Mouse (Mus musculus) midbrain, embryonic 15.5 days (tissue): ENCODE results near the gene Tax1bp1. TPM values are rescaled to one million over a fixed set of nuclear protein-coding genes. Genes with fewer than 3 reads are reported as not detected.
"Not testable (repeated sequence)": the region's sequence is repeated elsewhere in the genome, so short reads cannot be mapped to it uniquely, and the experiment has no call there.

Experiments used
- ATAC-seq: fragments of 200-750 bp; cut with Nextera tagmentation; replicated peaks from 2 replicates; pipeline ENCODE4 v1.8.0; 2017; ENCODE audit warnings: moderate TSS enrichment
- H3K27ac ChIP-seq: fragments of 300-500 bp; sonication (generic); 2 replicates; pipeline ENCODE4 v1.5.1; 2015; ENCODE audit warnings: mild to moderate bottlenecking, inconsistent platforms
- H3K27me3 ChIP-seq: fragments of 300-500 bp; sonication (generic); replicated peaks from 2 replicates; pipeline ENCODE4 v1.6.1; 2015; ENCODE audit warnings: inconsistent platforms
- H3K36me3 ChIP-seq: fragments of 300-500 bp; sonication (generic); replicated peaks from 2 replicates; pipeline ENCODE4 v1.6.1; 2015; ENCODE audit warnings: inconsistent platforms
- H3K4me1 ChIP-seq: fragments of 300-500 bp; sonication (generic); 2 replicates; pipeline ENCODE4 v1.6.1; 2015; ENCODE audit warnings: inconsistent platforms
- H3K4me2 ChIP-seq: fragments of 300-500 bp; sonication (generic); 2 replicates; pipeline ENCODE4 v1.6.1; 2015; ENCODE audit warnings: inconsistent platforms, mild to moderate bottlenecking, moderate library complexity
- H3K4me3 ChIP-seq: fragments of 300-500 bp; sonication (generic); 2 replicates; pipeline ENCODE4 v1.5.1; 2015; ENCODE audit warnings: mild to moderate bottlenecking, inconsistent platforms
- H3K9ac ChIP-seq: fragments of 300-500 bp; sonication (generic); 2 replicates; pipeline ENCODE4 v1.6.1; 2015; ENCODE audit warnings: mild to moderate bottlenecking, inconsistent platforms
- H3K9me3 ChIP-seq: fragments of 300-500 bp; sonication (generic); 2 replicates; pipeline ENCODE4 v1.6.1; 2016; ENCODE audit warnings: inconsistent platforms
- WGBS: fragments of 180-500 bp; shearing (Covaris S2); methylation state at CpG from one replicate; pipeline ENCODE4 v1.1.7; 2015; ENCODE audit warnings: mixed read lengths; 5-methylcytosine and 5-hydroxymethylcytosine counted together
- polyA plus RNA-seq: library from polyadenylated mRNA; unstranded; fragments of >200 nt; fragmentation: Nextera tagmentation; extraction: Ambion mirVana; gene quantifications from 2 replicates; pipeline ENCODE4 v1.2.1, GENCODE M21; 2015

The Tax1bp1 gene
- polyA plus RNA-seq: 144 and 150 TPM in 2 replicates

GRCm38 (mm10) chr6:52713104-52713896 is at the start of gene Tax1bp1:
Gene Tax1bp1, plus strand, starts transcription at chr6:52713729.
- WGBS: 3% methylated on average over 38 of the region's 38 CpGs
- Histone ChIP-seq H3K27ac (peak within 1 kb of the TSS; percentile 94), H3K36me3 (no peaks in the 10 kb centered on the region), H3K4me3 (peak within 1 kb of the TSS; percentile 91), H3K4me2 (peak within 1 kb of the TSS; percentile 68), H3K9me3 (no peaks in the 10 kb centered on the region), H3K27me3 (no peaks in the 10 kb centered on the region), H3K9ac (peak within 1 kb of the TSS; percentile 91), H3K4me1 (peaks cover 11% of the 10 kb centered on the region)
- ATAC-seq: peak; percentile 99

DNA sequence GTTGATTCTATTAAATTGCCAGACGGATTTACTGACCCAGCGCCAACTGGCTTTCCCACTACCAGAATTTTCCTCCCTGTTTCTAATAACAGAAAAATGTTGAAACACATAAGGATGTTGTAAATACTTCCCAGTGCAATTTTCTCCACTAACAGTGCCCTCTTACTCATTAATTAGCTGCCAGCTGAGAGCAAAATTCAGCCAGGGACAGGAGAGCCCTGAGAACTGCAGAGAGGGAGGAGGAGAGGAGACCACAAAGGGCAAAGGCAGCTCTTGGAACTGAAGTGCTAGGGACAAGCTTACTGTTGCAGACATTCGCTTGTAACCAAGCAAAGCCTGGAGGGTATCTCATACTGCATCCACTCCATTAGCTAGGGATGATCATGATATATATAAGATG is 45.9 kb upstream of the Tax1bp1 start:
- Histone ChIP-seq H3K27me3 (no peaks in the 10 kb centered on the region), H3K9me3 (no peaks in the 10 kb centered on the region), H3K4me3 (no peak overlapping the region), H3K4me2 (no peak overlapping the region), H3K4me1 (no peaks in the 10 kb centered on the region), H3K36me3 (no peaks in the 10 kb centered on the region), H3K27ac (no peak overlapping the region), H3K9ac (no peak overlapping the region)
- no peak for ATAC-seq
- 73% methylated on average over 3 of the region's 3 CpGs for WGBS

DNA sequence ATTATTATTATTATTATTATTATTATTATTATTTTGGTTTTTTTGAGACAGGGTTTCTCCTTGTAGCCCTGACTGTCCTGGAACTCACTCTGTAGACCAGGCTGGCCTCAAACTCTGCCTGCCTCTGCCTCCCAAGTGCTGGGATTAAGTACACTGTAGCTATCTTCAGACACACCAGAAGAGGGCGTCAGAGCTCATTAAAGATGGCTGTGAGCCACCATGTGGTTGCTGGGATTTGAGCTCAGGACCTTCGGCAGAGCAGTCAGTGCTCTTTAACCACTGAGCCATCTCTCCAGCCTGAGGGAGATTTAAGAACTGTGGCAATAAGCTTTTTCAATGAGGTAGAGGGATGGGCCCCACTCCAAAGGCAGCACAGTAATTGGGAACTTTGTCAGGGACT is 43.7 kb upstream of the Tax1bp1 start:
- not testable (repeated sequence) for H3K9ac ChIP-seq, H3K9me3 ChIP-seq, H3K27ac ChIP-seq, H3K27me3 ChIP-seq, H3K4me3 ChIP-seq, H3K36me3 ChIP-seq, H3K4me2 ChIP-seq, ATAC-seq, H3K4me1 ChIP-seq
- 37% methylated on average over 2 of the region's 2 CpGs for WGBS

DNA sequence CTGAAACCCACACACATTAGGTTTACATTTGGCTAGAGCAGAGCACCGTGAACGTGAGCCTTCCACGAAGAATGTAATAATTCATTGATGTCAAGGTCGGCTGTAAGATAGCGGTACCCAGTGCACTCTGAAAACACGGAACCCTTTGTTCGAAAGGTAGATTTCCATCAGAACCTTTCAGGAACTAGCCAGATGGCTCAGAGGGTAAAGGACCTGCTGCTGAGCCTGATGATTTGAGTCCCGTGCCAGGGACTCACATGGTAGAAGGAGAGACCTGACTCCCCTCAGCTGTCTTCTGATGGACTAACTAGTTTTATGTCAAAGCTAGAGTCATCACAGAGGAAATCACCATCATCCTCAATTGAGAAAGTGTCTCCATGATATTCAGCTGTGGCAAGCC is 41.7 kb upstream of the Tax1bp1 start:
- no peak overlapping the region for H3K4me2 ChIP-seq
- no peaks in the 10 kb centered on the region for H3K27me3 ChIP-seq
- no peak overlapping the region for H3K4me3 ChIP-seq
- no peaks in the 10 kb centered on the region for H3K36me3 ChIP-seq
- H3K9me3 ChIP-seq: no peaks in the 10 kb centered on the region
- 86% methylated on average over 8 of the region's 8 CpGs for WGBS
- no peaks in the 10 kb centered on the region for H3K4me1 ChIP-seq
- no peak overlapping the region for H3K27ac ChIP-seq
- H3K9ac ChIP-seq: no peak overlapping the region
- no peak for ATAC-seq

DNA sequence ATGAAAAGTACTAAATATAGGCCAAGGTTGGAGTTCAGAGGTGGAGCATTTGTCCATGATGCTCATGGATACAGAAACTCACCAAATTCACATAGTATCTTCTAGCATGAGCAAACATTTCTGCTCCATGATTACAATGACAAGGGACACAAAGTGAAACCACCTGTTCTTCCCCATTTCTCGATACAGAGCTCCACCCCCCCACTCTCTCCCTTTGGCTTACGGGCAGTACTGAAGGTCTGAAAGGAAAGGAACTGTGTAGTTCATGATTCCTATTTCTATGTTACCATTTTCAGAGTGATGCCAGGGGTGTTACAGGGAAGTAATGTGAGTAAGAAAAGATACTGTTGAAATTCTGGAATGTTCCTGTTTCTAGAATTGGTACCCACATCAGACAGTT is 41.0 kb upstream of the Tax1bp1 start:
- H3K9me3 ChIP-seq: no peaks in the 10 kb centered on the region
- H3K27ac ChIP-seq: no peak overlapping the region
- H3K4me3 ChIP-seq: no peak overlapping the region
- H3K27me3 ChIP-seq: no peaks in the 10 kb centered on the region
- H3K9ac ChIP-seq: no peak overlapping the region
- ATAC-seq: no peak
- 82% methylated on average over 2 of the region's 2 CpGs for WGBS
- no peak overlapping the region for H3K4me2 ChIP-seq
- H3K36me3 ChIP-seq: no peaks in the 10 kb centered on the region
- no peaks in the 10 kb centered on the region for H3K4me1 ChIP-seq

DNA sequence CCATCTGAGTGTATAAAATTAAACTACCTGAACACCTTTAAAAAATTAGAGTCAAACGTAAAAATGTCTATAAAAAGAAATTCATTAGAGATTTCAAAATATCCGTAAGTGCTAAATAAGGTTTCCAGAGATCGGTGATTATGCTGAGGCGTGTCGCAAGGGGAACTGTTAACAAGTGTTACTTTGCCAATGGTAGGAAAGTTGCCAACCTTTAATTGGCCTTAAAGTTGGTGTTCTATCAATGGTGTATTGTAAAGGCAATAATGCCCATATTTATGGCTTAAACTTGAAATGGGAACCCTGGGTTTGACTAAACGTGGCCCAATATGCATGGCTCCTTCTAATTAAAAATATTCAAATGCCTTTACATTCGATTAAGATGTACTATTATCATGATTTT is 39.8 kb upstream of the Tax1bp1 start:
- Histone ChIP-seq H3K27me3 (no peaks in the 10 kb centered on the region), H3K4me3 (no peak overlapping the region), H3K9me3 (no peaks in the 10 kb centered on the region), H3K36me3 (no peaks in the 10 kb centered on the region), H3K4me1 (no peaks in the 10 kb centered on the region), H3K4me2 (no peak overlapping the region), H3K27ac (no peak overlapping the region), H3K9ac (no peak overlapping the region)
- 86% methylated on average over 7 of the region's 7 CpGs for WGBS
- ATAC-seq: no peak

DNA sequence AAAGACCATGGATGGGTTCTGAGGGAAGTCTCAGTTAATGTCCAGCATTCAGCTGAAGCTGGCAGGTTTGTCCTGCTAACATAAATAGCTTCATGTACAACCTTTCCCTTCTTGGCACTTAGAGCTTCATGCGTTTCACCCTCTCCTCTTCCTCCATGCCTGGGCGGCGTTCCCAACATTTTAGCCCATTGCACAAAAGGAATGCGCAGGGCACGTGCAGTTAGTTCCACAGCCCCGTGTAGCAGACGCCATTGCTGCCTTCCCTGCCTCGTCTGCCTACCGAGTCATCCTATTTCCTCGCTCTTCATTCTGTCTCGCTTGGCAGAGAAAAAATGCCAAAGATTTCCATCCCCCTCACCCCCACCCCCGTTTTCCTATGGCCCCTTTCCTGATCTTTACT is 39.0 kb upstream of the Tax1bp1 start:
- Histone ChIP-seq H3K4me2 (no peak overlapping the region), H3K36me3 (no peaks in the 10 kb centered on the region), H3K4me3 (no peak overlapping the region), H3K27ac (no peak overlapping the region), H3K9me3 (no peaks in the 10 kb centered on the region), H3K27me3 (no peaks in the 10 kb centered on the region), H3K9ac (no peak overlapping the region), H3K4me1 (no peaks in the 10 kb centered on the region)
- no peak for ATAC-seq
- WGBS: 78% methylated on average over 12 of the region's 12 CpGs

GRCm38 (mm10) chr6:52675222-52675921 is 38.2 kb upstream of the Tax1bp1 start:
- 69% methylated on average over 4 of the region's 4 CpGs for WGBS
- no peak for ATAC-seq
- H3K4me1 ChIP-seq: no peaks in the 10 kb centered on the region
- no peak overlapping the region for H3K9ac ChIP-seq
- H3K9me3 ChIP-seq: no peaks in the 10 kb centered on the region
- H3K27me3 ChIP-seq: no peaks in the 10 kb centered on the region
- H3K36me3 ChIP-seq: no peaks in the 10 kb centered on the region
- H3K4me3 ChIP-seq: no peak overlapping the region
- no peak overlapping the region for H3K4me2 ChIP-seq
- no peak overlapping the region for H3K27ac ChIP-seq

DNA sequence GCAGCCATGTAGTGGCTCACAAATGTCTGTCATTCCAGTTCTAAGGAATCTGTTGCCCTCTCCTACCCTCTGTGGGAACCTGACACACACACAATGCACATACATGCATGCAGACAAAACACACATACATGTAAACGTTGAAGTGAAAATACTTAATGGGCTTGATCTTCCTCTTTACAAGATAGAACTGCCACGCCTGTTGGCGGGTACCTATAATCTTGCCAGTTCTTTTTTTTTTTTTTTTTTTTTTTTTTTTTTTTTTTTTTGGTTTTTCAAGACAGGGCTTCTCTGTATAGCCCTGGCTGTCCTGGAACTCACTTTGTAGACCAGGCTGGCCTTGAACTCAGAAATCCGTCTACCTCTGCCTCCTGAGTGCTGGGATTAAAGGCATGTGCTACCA is 36.0 kb upstream of the Tax1bp1 start:
- not testable (repeated sequence) for H3K4me2 ChIP-seq, H3K4me3 ChIP-seq, H3K9ac ChIP-seq, H3K36me3 ChIP-seq, H3K27me3 ChIP-seq, H3K9me3 ChIP-seq, H3K4me1 ChIP-seq, H3K27ac ChIP-seq, ATAC-seq
- WGBS: 89% methylated on average over 4 of the region's 4 CpGs

- Histone ChIP-seq H3K27me3 (no peaks in the 10 kb centered on the region), H3K27ac (no peak overlapping the region), H3K4me1 (no peaks in the 10 kb centered on the region), H3K36me3 (no peaks in the 10 kb centered on the region), H3K9ac (no peak overlapping the region), H3K9me3 (no peaks in the 10 kb centered on the region), H3K4me2 (no peak overlapping the region), H3K4me3 (no peak overlapping the region)
- no peak for ATAC-seq
- WGBS: 89% methylated on average over 9 of the region's 9 CpGs
These were observed 34.0 kb upstream of the Tax1bp1 start for GRCm38 (mm10) chr6:52679565-52679964.

DNA sequence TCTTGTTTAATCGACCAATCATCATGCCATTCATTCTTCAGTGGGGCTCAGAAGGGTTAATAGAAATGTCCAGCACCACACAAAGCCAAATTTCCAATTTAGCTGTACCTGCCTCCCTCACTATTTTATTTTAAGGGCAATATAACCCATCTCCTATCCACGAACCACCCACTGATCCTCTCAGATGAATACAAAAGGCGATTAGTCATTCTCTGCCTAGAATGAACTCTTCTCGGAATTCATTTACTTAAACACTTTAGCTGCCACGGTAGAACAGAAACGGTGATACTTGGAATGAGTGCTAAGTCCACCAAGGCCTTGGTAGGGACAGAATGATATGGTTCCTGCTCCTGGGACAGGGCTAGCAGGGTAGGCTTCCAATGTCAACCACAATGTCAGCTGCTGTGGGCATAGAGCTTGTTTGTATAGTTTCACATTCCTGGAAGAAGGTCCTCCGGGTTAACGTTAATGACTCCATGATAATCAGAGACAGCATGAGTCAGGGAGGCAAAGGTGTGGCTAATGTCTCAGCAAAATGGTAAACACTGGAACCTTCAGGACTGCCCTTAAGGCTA is 33.0 kb upstream of the Tax1bp1 start:
- no peak for ATAC-seq
- Histone ChIP-seq H3K4me3 (no peak overlapping the region), H3K36me3 (no peaks in the 10 kb centered on the region), H3K9ac (no peak overlapping the region), H3K9me3 (no peaks in the 10 kb centered on the region), H3K27me3 (no peaks in the 10 kb centered on the region), H3K4me1 (no peaks in the 10 kb centered on the region), H3K27ac (no peak overlapping the region), H3K4me2 (no peak overlapping the region)
- WGBS: 53% methylated on average over 8 of the region's 8 CpGs

GRCm38 (mm10) chr6:52681847-52682485 is 31.6 kb upstream of the Tax1bp1 start:
- no peaks in the 10 kb centered on the region for H3K4me1 ChIP-seq
- H3K4me2 ChIP-seq: no peak overlapping the region
- 81% methylated on average over 6 of the region's 6 CpGs for WGBS
- H3K9me3 ChIP-seq: no peaks in the 10 kb centered on the region
- H3K27me3 ChIP-seq: no peaks in the 10 kb centered on the region
- no peak overlapping the region for H3K27ac ChIP-seq
- no peak overlapping the region for H3K9ac ChIP-seq
- ATAC-seq: no peak
- H3K4me3 ChIP-seq: no peak overlapping the region
- no peaks in the 10 kb centered on the region for H3K36me3 ChIP-seq
